Mouse (Mus musculus) R1 (cell line): Measurements from ENCODE around the gene Lpcat3.
A peak's percentile ranks its signal among the peaks of the same experiment; 100 is the strongest.
"Not testable (repeated sequence)": the region's sequence is repeated elsewhere in the genome, so short reads cannot be mapped to it uniquely, and the experiment has no call there.

ENCODE experiments used
- DNase-seq: peaks from one replicate; pipeline ENCODE4 v3.0.0-alpha.2; 2018; ENCODE audit warnings: low read depth, low spot score

Gene Lpcat3

GRCm38 (mm10) chr6:124676171-124676570 lies 13.3 kb downstream of the Lpcat3 start:
- no peak for DNase-seq

GRCm38 (mm10) chr6:124678769-124679168 lies 15.9 kb downstream of the Lpcat3 start:
- DNase-seq = no peak

- no peak for DNase-seq
Observed at GRCm38 (mm10) chr6:124679486-124679885, 16.7 kb downstream of the Lpcat3 start.

- not testable (repeated sequence) for DNase-seq
Observed at GRCm38 (mm10) chr6:124682291-124682690, 19.5 kb downstream of the Lpcat3 start.

- no peak for DNase-seq
Observed at GRCm38 (mm10) chr6:124683591-124684417, 21.0 kb downstream of the Lpcat3 start.

- DNase-seq = no peak
Observed at GRCm38 (mm10) chr6:124685606-124686386, 23.0 kb downstream of the Lpcat3 start.

GRCm38 (mm10) chr6:124686644-124687043 lies 23.8 kb downstream of the Lpcat3 start:
- not testable (repeated sequence) for DNase-seq

GRCm38 (mm10) chr6:124688151-124688758 lies 25.4 kb downstream of the Lpcat3 start:
- no peak for DNase-seq

GRCm38 (mm10) chr6:124689011-124689410 lies 26.2 kb downstream of the Lpcat3 start:
- DNase-seq = no peak

GRCm38 (mm10) chr6:124690517-124690916 lies 27.7 kb downstream of the Lpcat3 start:
- DNase-seq = no peak

GRCm38 (mm10) chr6:124693243-124693981 lies 30.6 kb downstream of the Lpcat3 start:
- no peak for DNase-seq

GRCm38 (mm10) chr6:124694166-124694955 lies 31.5 kb downstream of the Lpcat3 start:
- DNase-seq = no peak

- DNase-seq = no peak
Observed at GRCm38 (mm10) chr6:124696441-124697150, 33.8 kb downstream of the Lpcat3 start.

GRCm38 (mm10) chr6:124698751-124699150 lies 35.9 kb downstream of the Lpcat3 start:
- no peak for DNase-seq

GRCm38 (mm10) chr6:124699366-124699765 lies 36.5 kb downstream of the Lpcat3 start:
- DNase-seq = no peak

- DNase-seq = no peak
Observed at GRCm38 (mm10) chr6:124699962-124700610, 37.3 kb downstream of the Lpcat3 start.

- no peak for DNase-seq
Observed at GRCm38 (mm10) chr6:124701338-124701737, 38.5 kb downstream of the Lpcat3 start.

- peak; percentile 48 for DNase-seq
Observed at GRCm38 (mm10) chr6:124702102-124702783, 39.4 kb downstream of the Lpcat3 start.

- peak; percentile 91 for DNase-seq
Observed at GRCm38 (mm10) chr6:124702784-124703103, 39.9 kb downstream of the Lpcat3 start.
